Mouse (Mus musculus) spleen, adult 18-20 months (tissue): ENCODE data around the gene Gm47995.

Source experiments
- DNase-seq, 2 experiments: peaks; one replicate each; pipeline ENCODE4 v3.0.0; 2022; ENCODE audit warnings: mixed read lengths in 2 of 2

Gene Gm47995

GRCm38 (mm10) chr1:151232346-151232745 lies 34.1 kb downstream of the Gm47995 start:
- DNase-seq = no peak

- DNase-seq = no peak
Observed at GRCm38 (mm10) chr1:151233756-151234155, 35.5 kb downstream of the Gm47995 start.

GRCm38 (mm10) chr1:151235574-151235973 lies 37.3 kb downstream of the Gm47995 start:
- DNase-seq = no peak

DNA sequence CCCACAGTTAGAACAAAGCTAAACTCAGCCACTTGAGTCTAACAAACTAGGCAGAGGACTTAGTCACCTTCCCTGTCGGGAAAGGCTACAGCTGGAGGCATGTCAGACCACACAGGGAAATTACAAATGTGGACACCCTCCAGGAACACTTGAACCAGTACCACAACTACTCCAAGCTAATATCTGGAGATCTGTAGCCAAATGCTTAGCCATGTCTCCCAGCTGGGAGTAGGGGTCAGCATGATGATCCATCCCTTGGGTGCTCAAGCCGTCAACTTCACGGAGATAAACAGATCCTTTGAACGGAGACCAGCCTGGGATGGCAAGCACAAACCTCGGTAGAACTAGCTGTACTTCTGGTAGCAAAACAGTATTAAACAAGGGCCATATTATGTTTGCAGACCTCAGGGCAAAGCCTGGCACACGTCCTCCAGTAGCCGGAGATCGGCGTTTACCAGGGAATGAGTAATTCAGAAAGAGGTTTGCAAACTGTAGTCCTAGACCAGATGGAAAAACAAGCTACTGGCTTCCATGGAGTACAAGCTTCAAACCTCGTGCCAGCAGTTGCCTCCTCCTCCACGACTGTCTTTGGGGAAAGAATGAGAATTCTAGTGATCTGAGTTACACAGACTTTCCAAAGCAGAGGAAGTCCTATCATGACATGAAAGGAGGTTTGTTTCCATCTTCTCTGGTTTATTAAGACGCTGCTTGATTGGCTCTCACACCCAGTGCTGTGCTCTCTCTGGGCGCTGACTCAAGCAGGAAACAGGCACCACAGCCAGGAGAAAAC lies 38.1 kb downstream of the Gm47995 start:
- DNase-seq = no peak

DNA sequence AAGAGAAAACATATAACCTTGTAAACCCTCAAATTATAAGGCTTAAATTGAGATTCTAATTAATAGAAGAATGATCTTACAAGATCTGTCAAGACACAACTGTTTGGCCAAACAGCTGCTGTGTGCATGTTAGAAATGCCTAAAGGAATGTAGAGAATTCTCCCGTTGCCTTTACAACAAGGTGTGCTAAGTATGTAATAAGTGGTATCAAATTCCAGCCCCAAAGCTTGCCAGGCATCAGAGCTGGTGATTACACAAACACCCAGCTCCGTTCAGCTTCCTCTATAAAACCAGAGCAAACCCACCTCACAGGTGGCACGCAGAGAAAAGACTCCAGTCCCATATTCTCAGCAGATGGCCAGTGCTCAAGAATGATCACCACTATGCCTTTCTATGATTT lies 39.5 kb downstream of the Gm47995 start:
- no peak for DNase-seq

GRCm38 (mm10) chr1:151243332-151243731 lies 45.1 kb downstream of the Gm47995 start:
- no peak for DNase-seq

DNA sequence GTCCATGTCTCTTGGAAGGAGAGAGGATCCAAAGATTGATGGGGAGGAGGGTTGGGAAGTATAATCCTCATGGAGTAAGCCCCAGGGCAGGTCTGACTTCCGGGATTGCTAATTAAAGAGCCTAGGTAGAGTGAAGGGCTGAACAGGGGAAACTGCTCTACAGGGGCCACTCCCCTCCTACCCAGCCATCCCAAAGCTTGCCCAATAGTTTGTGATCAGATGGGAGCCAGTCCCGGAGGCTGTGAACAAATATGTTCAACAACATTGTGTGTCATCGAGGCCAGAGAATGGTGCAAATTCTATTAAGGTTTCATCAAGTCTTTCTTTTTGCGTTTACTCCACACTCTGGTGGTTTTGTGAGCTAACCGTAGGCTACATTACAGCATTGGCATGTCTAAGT lies 45.8 kb downstream of the Gm47995 start:
- DNase-seq = no peak

GRCm38 (mm10) chr1:151244761-151245160 lies 46.5 kb downstream of the Gm47995 start:
- DNase-seq = no peak

DNA sequence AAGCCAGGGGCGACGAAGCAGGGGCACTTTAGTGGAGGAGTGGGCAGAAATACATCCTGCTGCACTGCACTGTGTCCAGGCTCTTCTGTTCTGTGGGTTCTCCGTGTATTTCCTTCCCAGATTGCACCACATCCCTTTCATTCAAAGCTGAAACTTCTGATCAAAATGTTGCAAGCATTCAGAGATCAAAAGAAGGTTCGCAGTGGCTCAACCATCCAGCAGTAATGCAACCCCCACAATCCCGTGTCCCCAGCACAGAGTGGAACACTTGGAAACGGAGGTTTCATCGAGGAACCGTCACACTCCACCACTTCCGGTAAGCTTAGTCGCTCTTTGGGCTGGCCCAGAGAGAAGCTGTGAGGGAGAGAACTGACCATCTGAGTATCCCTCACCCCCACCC lies 46.9 kb downstream of the Gm47995 start:
- DNase-seq = no peak

DNA sequence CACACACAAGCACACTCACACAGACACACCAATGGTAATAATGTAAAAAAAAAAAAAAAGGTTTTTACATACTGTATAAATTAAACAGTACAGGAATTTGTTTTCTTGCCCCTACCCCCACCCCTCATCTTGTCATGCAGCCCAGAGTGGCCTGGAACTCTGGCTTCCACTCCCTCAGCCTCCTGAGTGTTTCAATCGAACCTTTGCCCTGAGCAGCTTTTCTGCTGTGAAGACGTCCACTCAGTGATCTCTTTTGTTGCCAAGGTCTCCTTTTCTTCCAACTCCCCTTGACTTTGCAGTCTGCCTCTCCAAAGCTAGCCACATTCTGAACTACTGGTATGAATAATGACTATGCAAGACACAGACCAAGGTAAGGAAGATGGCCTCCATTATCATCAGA lies 47.6 kb downstream of the Gm47995 start:
- DNase-seq = no peak
